9 mouse cellular contexts compared by ENCODE assay signal in genomic region chr6:51333722-51334360, GRCm38 (mm10).
DNase-seq lines count a peak whose midpoint lies in the region; ATAC-seq and TF ChIP-seq lines count a peak whose summit lies in the region.
"Had no signal": no experiment of that assay in that cellular context is flagged by ENCODE, and none has a peak within 500 bp of the region (broad histone marks: within the 10 kb centered on the region; RNA-seq: fewer than 3 reads in every experiment).

No protein-coding gene starts in this region.

- no peak overlapping the region for H3K4me3 ChIP-seq in hindbrain, embryonic 15.5 days
- no peak overlapping the region for H3K4me3 ChIP-seq in myocyte
- H3K4me3 ChIP-seq: megakaryocyte, embryonic 14.5 days had no signal

- no peak for TF ChIP-seq POLR2A in myocyte (IDR thresholded peaks at IDR 0.05; ENCODE audit: insufficient read length, low read depth)

- no peaks in the 10 kb centered on the region for H3K9me3 ChIP-seq in hindbrain, embryonic 15.5 days
- H3K9me3 ChIP-seq: megakaryocyte, embryonic 14.5 days had no signal

- no peak overlapping the region for H3K4me2 ChIP-seq in hindbrain, embryonic 15.5 days
- H3K4me2 ChIP-seq in myocyte (ENCODE audit: low read depth), result peak overlapping the region; percentile 57

- WGBS in hindbrain, embryonic 15.5 days, result 54% methylated on average over 7 of the region's 7 CpGs

- H3ac ChIP-seq in myocyte (ENCODE audit: control insufficient read depth, insufficient read length), result no peak overlapping the region

- no peak for ATAC-seq in hindbrain, embryonic 15.5 days (ENCODE audit: low FRiP score, low read depth)
- no peak for ATAC-seq in granulocyte monocyte progenitor cell, adult 5-6 weeks (replicated peaks; ENCODE audit: poor library complexity, severe bottlenecking)

- DNase-seq in embryo, embryonic 11 days, result peak; percentile 63
- DNase-seq in gastrocnemius, postnatal 25 days, result peak; percentile 47
- DNase-seq in thymus, postnatal 0 days (ENCODE audit: low spot score), result no peak
- no peak for DNase-seq in retina, embryonic 14.5 days (ENCODE audit: low spot score)
- DNase-seq: thymus, postnatal 25 days had no signal

- H3K9ac ChIP-seq in hindbrain, embryonic 15.5 days, result no peak overlapping the region

- no peaks in the 10 kb centered on the region for H3K79me2 ChIP-seq in myocyte (ENCODE audit: control insufficient read depth, insufficient read depth)

- peaks cover 18% of the 10 kb centered on the region for H3K4me1 ChIP-seq in hindbrain, embryonic 15.5 days (replicated peaks)
- H3K4me1 ChIP-seq: megakaryocyte, embryonic 14.5 days had no signal

- H3K36me3 ChIP-seq in hindbrain, embryonic 15.5 days, result no peaks in the 10 kb centered on the region
- no peaks in the 10 kb centered on the region for H3K36me3 ChIP-seq in myocyte (ENCODE audit: control insufficient read depth, insufficient read depth)

- H3K27ac ChIP-seq in hindbrain, embryonic 15.5 days (replicated peaks), result peak overlapping the region; percentile 43; the same call in 1 of the 2 replicates

- no peaks in the 10 kb centered on the region for H3K27me3 ChIP-seq in hindbrain, embryonic 15.5 days
- H3K27me3 ChIP-seq in myocyte (ENCODE audit: control insufficient read depth, insufficient read depth, insufficient read length), result no peaks in the 10 kb centered on the region

TF ChIP-seq in myocyte, 11 proteins besides CTCF, POLR2A, EP300 and RAD21:
- TF ChIP-seq POLR2AphosphoS2 (IDR thresholded peaks at IDR 0.05; ENCODE audit: insufficient read length, low read depth) (no peak), MYOG (IDR thresholded peaks at IDR 0.05; ENCODE audit: control insufficient read depth in 1 of 3, insufficient read depth in 1 of 3, insufficient read length in 2 of 3, low read depth in 2 of 3) (peak in 1 of 3 experiments; percentile 23), MYOD1 (IDR thresholded peaks at IDR 0.05; ENCODE audit: control insufficient read depth in 1 of 3, insufficient read length in 2 of 3, low read depth in 2 of 3) (peak in 2 of 3 experiments; percentile 46), E2F4 (IDR thresholded peaks at IDR 0.05; ENCODE audit: insufficient read depth) (no peak), TCF3 (IDR thresholded peaks at IDR 0.05; ENCODE audit: insufficient read length, low read depth) (no peak)

Comparison
In these comparisons a context has a peak if more than half of its experiments do, and no peak if none do; other contexts are left out.
1. DNase-seq: peak in embryo, embryonic 11 days (single experiment) and gastrocnemius, postnatal 25 days (single experiment); none in thymus, postnatal 0 days (single experiment) and retina, embryonic 14.5 days (single experiment).